Mouse (Mus musculus) CH12.LX (cell line): ENCODE measurements around the gene Fibp. TPM values are rescaled to one million over a fixed set of nuclear protein-coding genes. Genes with fewer than 3 reads are reported as not detected.

ENCODE experiments used
- DNase-seq: peaks from one replicate; pipeline ENCODE4 v3.0.0-alpha.2; 2013; ENCODE audit errors: extremely low read depth
- H3K27ac ChIP-seq: 2 replicates; pipeline ENCODE4 v1.5.1; 2012; ENCODE audit warnings: low read depth, mild to moderate bottlenecking, control low read depth, moderate library complexity; ENCODE audit not compliant: insufficient read depth
- H3K27me3 ChIP-seq: replicated peaks from 2 replicates; pipeline ENCODE3; 2012; ENCODE audit warnings: inconsistent platforms
- H3K36me3 ChIP-seq, 2 experiments: replicated peaks in 1 of 2; 2 replicates each; pipeline versions ENCODE3 to v1.6.1; 2012; ENCODE audit warnings: inconsistent platforms in 1 of 2, low read length in 1 of 2, mild to moderate bottlenecking in 1 of 2, mixed read lengths in 1 of 2, moderate library complexity in 1 of 2; ENCODE audit not compliant: control insufficient read depth in 1 of 2, insufficient read depth in 1 of 2
- H3K4me1 ChIP-seq, 2 experiments: 2 replicates each; pipeline ENCODE4 v1.6.1; 2012; ENCODE audit warnings: inconsistent platforms in 1 of 2, moderate library complexity in 1 of 2; ENCODE audit not compliant: insufficient read depth in 2 of 2, control insufficient read depth in 1 of 2
- H3K4me2 ChIP-seq: 2 replicates; pipeline ENCODE4 v1.6.1; 2012; ENCODE audit warnings: low read depth, mild to moderate bottlenecking, control low read depth; ENCODE audit not compliant: poor library complexity, insufficient read depth, severe bottlenecking
- H3K4me3 ChIP-seq, 3 experiments: fragments of 150-350 bp in 1 of 3; sonication (generic) in 1 of 3; replicated peaks in 1 of 3; 2 replicates each; pipeline versions ENCODE3 to v1.5.1; 2011 to 2012; ENCODE audit warnings: low read depth in 2 of 3, low read length in 2 of 3, mild to moderate bottlenecking in 2 of 3, moderate library complexity in 2 of 3, control low read depth in 1 of 3, improper control_type of control experiment in 1 of 3, inconsistent platforms in 1 of 3, mixed read lengths in 1 of 3; ENCODE audit not compliant: poor library complexity in 1 of 3
- H3K79me2 ChIP-seq: replicated peaks from 2 replicates; pipeline ENCODE4 v1.6.1; 2012; ENCODE audit warnings: mild to moderate bottlenecking, moderate library complexity; ENCODE audit not compliant: control insufficient read depth, poor library complexity, insufficient read depth, severe bottlenecking; ENCODE audit errors: extremely low read depth
- H3K9ac ChIP-seq: 2 replicates; pipeline ENCODE4 v1.6.1; 2012; ENCODE audit warnings: low read depth, mild to moderate bottlenecking, control low read depth, moderate library complexity; ENCODE audit not compliant: insufficient read depth
- H3K9me3 ChIP-seq: replicated peaks from 2 replicates; pipeline ENCODE3; 2012; ENCODE audit warnings: low read length, inconsistent platforms, mixed read lengths
- CHD1 ChIP-seq: IDR thresholded peaks from 2 replicates; pipeline ENCODE4 v1.6.1; 2012; ENCODE audit warnings: low read depth, low read length, improper control_type of control experiment, inconsistent platforms
- CHD2 ChIP-seq: IDR thresholded peaks from 2 replicates; pipeline ENCODE4 v1.6.1; 2011; ENCODE audit warnings: low read length, improper control_type of control experiment
- CTCF ChIP-seq, 2 experiments: IDR thresholded peaks in 1 of 2; conservative IDR thresholded peaks in 1 of 2; 2 replicates each; pipeline ENCODE4 v1.5.1; 2011 to 2012; ENCODE audit warnings: low read depth in 2 of 2, low read length in 2 of 2, improper control_type of control experiment in 1 of 2, inconsistent platforms in 1 of 2, mild to moderate bottlenecking in 1 of 2, moderate library complexity in 1 of 2
- ELF1 ChIP-seq: IDR thresholded peaks from 2 replicates; pipeline ENCODE4 v1.6.1; 2014; ENCODE audit warnings: low read depth, mild to moderate bottlenecking, inconsistent platforms, low read length, improper control_type of control experiment
- EP300 ChIP-seq: IDR thresholded peaks from 2 replicates; pipeline ENCODE4 v1.6.1; 2011; ENCODE audit warnings: low read length, improper control_type of control experiment
- ETS1 ChIP-seq: conservative IDR thresholded peaks from 2 replicates; pipeline ENCODE4 v1.6.1; 2012; ENCODE audit warnings: low read depth, mild to moderate bottlenecking, inconsistent platforms, low read length, improper control_type of control experiment, moderate library complexity
- GABPA ChIP-seq: IDR thresholded peaks from 2 replicates; pipeline ENCODE4 v1.6.1; 2012; ENCODE audit warnings: low read depth, low read length, improper control_type of control experiment, inconsistent platforms; ENCODE audit not compliant: insufficient replicate concordance
- HCFC1 ChIP-seq: IDR thresholded peaks from 2 replicates; pipeline ENCODE4 v1.6.1; 2012; ENCODE audit warnings: low read depth, mild to moderate bottlenecking, inconsistent platforms, low read length, improper control_type of control experiment
- JUN ChIP-seq: IDR thresholded peaks from 2 replicates; pipeline ENCODE4 v1.6.1; 2011; ENCODE audit warnings: low read depth, mild to moderate bottlenecking, low read length, improper control_type of control experiment, moderate library complexity; ENCODE audit not compliant: insufficient read depth
- JUND ChIP-seq: conservative IDR thresholded peaks from 2 replicates; pipeline ENCODE4 v1.6.1; 2011; ENCODE audit warnings: low read depth, low read length, improper control_type of control experiment
- MAFK ChIP-seq: IDR thresholded peaks from 2 replicates; pipeline ENCODE4 v1.6.1; 2011; ENCODE audit warnings: low read length, improper control_type of control experiment; ENCODE audit not compliant: insufficient replicate concordance
- MAX ChIP-seq: IDR thresholded peaks from 2 replicates; pipeline ENCODE4 v1.6.1; 2011; ENCODE audit warnings: low read length, improper control_type of control experiment
- MAZ ChIP-seq: IDR thresholded peaks from 2 replicates; pipeline ENCODE4 v1.6.1; 2012; ENCODE audit warnings: low read depth, mild to moderate bottlenecking, inconsistent platforms, low read length, improper control_type of control experiment, moderate library complexity
- MEF2A ChIP-seq: IDR thresholded peaks from 2 replicates; pipeline ENCODE4 v1.6.1; 2014; ENCODE audit warnings: low read depth, mild to moderate bottlenecking, inconsistent platforms, low read length, improper control_type of control experiment, borderline replicate concordance
- NRF1 ChIP-seq: IDR thresholded peaks from 2 replicates; pipeline ENCODE4 v1.6.1; 2014; ENCODE audit warnings: low read depth, mild to moderate bottlenecking, inconsistent platforms, low read length, improper control_type of control experiment, moderate library complexity
- POLR2A ChIP-seq: IDR thresholded peaks from 2 replicates; pipeline ENCODE4 v1.6.1; 2011; ENCODE audit warnings: low read depth, mild to moderate bottlenecking, improper control_type of control experiment, low read length
- POLR2AphosphoS2 ChIP-seq: IDR thresholded peaks from 2 replicates; pipeline ENCODE4 v1.6.1; 2011; ENCODE audit warnings: low read depth, low read length, improper control_type of control experiment
- SIN3A ChIP-seq: IDR thresholded peaks from 2 replicates; pipeline ENCODE4 v1.6.1; 2012; ENCODE audit warnings: low read length, improper control_type of control experiment, inconsistent platforms
- TBP ChIP-seq: conservative IDR thresholded peaks from 2 replicates; pipeline ENCODE4 v1.6.1; 2011; ENCODE audit warnings: low read depth, low read length, improper control_type of control experiment
- TCF12 ChIP-seq: IDR thresholded peaks from 2 replicates; pipeline ENCODE4 v1.6.1; 2014; ENCODE audit warnings: low read depth, mild to moderate bottlenecking, inconsistent platforms, low read length, improper control_type of control experiment
- ZC3H11A ChIP-seq: IDR thresholded peaks from 2 replicates; pipeline ENCODE4 v1.6.1; 2012; ENCODE audit warnings: low read depth, mild to moderate bottlenecking, inconsistent platforms, low read length, improper control_type of control experiment
- ZKSCAN1 ChIP-seq: IDR thresholded peaks from 2 replicates; pipeline ENCODE4 v1.6.1; 2012; ENCODE audit warnings: low read depth, inconsistent platforms, low read length, improper control_type of control experiment, borderline replicate concordance
- ZMIZ1 ChIP-seq: IDR thresholded peaks from 2 replicates; pipeline ENCODE4 v1.6.1; 2012; ENCODE audit warnings: low read depth, mild to moderate bottlenecking, inconsistent platforms, low read length, improper control_type of control experiment
- dilution Hi-C: fragments of 300-500 bp; cut with MboI; formaldehyde crosslinking; loops from 2 replicates; pipeline ENCODE4 v1.14.3; 2020; ENCODE audit warnings: low sequenced_read_pairs; ENCODE audit not compliant: extremely low pct_unique_long_range_greater_than_20kb, extremely low pct_ligation_motif_present
- in situ Hi-C: fragments of 300-500 bp; cut with MboI; formaldehyde crosslinking; loops from 3 replicates; pipeline ENCODE4 v1.14.3; 2019; ENCODE audit warnings: low sequenced_read_pairs, low pct_ligation_motif_present, low pct_unique_long_range_greater_than_20kb, mixed read lengths
- polyA plus RNA-seq: library from polyadenylated mRNA; unstranded; fragments of >175 nt; gene quantifications from 2 replicates; pipeline ENCODE4 v1.2.1, GENCODE M21; 2012; ENCODE audit warnings: low read depth; ENCODE audit not compliant: insufficient read length
- total RNA-seq, 2 experiments: library from RNA; depleted of rRNA; stranded (reverse); fragments of 300-350 nt in 1 of 2; fragments of >200 nt in 1 of 2; gene quantifications; 2 replicates each; pipeline ENCODE4 v1.2.3; 2012 to 2014

The Fibp gene
- total and polyA plus RNA-seq, 3 experiments, result 29.1 to 74.9 (median 37.5) TPM

- peaks cover 2 to 21% of the 10 kb centered on the region in 2 experiments; a peak in 2 of 4 replicates for H3K4me1 ChIP-seq
- in situ Hi-C loops, result no loop called here
- dilution Hi-C loops, result no loop called here
Measured at GRCm38 (mm10) chr19:5484496-5484895, 24.1 kb downstream of the Fibp start.

GRCm38 (mm10) chr19:5485371-5485770, 25.0 kb downstream of the Fibp start:
- in situ Hi-C loops (no loop called here), dilution Hi-C loops (no loop called here)
- Histone ChIP-seq H3K79me2 (no peaks in the 10 kb centered on the region), H3K9ac (no peak overlapping the region), H3K27me3 (no peaks in the 10 kb centered on the region), H3K9me3 (no peaks in the 10 kb centered on the region), H3K36me3 (peaks cover 29 to 55% of the 10 kb centered on the region in 2 experiments), H3K4me3 (no peak overlapping the region), H3K27ac (no peak overlapping the region), H3K4me1 (peaks cover 2 to 21% of the 10 kb centered on the region in 2 experiments; a peak in 2 of 4 replicates), H3K4me2 (no peak overlapping the region)
- no peak for DNase-seq
- TF ChIP-seq ELF1, result no peak
- TF ChIP-seq GABPA, result no peak
- TF ChIP-seq SIN3A, result no peak
- no peak for TF ChIP-seq ETS1
- TF ChIP-seq CHD2, result no peak
- no peak for TF ChIP-seq MAFK
- no peak for TF ChIP-seq NRF1
- no peak for TF ChIP-seq TBP
- TF ChIP-seq JUND, result no peak
- no peak for TF ChIP-seq ZC3H11A
- TF ChIP-seq MAZ, result no peak
- TF ChIP-seq ZKSCAN1, result no peak
- TF ChIP-seq MEF2A, result no peak
- TF ChIP-seq HCFC1, result no peak
- TF ChIP-seq CTCF (conservative IDR thresholded peaks at IDR 0.05 in 1 of 2, IDR thresholded peaks at IDR 0.05 in 1 of 2; ENCODE audit: low read depth in 2 of 2, low read length in 2 of 2), result no peak
- no peak for TF ChIP-seq MAX
- no peak for TF ChIP-seq EP300
- no peak for TF ChIP-seq TCF12
- TF ChIP-seq ZMIZ1, result no peak
- TF ChIP-seq POLR2AphosphoS2, result no peak

More at GRCm38 (mm10) chr19:5484496-5484895, 24.1 kb downstream of the Fibp start:
- no peak for DNase-seq
- Histone ChIP-seq H3K79me2 (no peaks in the 10 kb centered on the region), H3K4me3 (no peak overlapping the region), H3K9me3 (no peaks in the 10 kb centered on the region), H3K9ac (no peak overlapping the region), H3K4me2 (no peak overlapping the region), H3K36me3 (peaks cover 29 to 55% of the 10 kb centered on the region in 2 experiments), H3K27ac (no peak overlapping the region), H3K27me3 (no peaks in the 10 kb centered on the region)
- no peak for TF ChIP-seq MAX
- TF ChIP-seq GABPA, result no peak
- TF ChIP-seq CHD1, result no peak
- no peak for TF ChIP-seq ZC3H11A
- TF ChIP-seq TCF12, result no peak
- TF ChIP-seq JUN, result no peak
- no peak for TF ChIP-seq POLR2A
- TF ChIP-seq POLR2AphosphoS2, result no peak
